Mouse (Mus musculus) small intestine, adult 2 months (tissue): ENCODE data around the gene Zfp292.

ENCODE experiments used
- CTCF ChIP-seq: fragments of 200-500 bp; IDR thresholded peaks from 2 replicates; pipeline ENCODE4 v1.5.1; 2012; ENCODE audit warnings: low read depth, mild to moderate bottlenecking, control low read depth, inconsistent platforms, low read length, moderate library complexity, mixed read lengths; ENCODE audit not compliant: insufficient replicate concordance, insufficient read length; ENCODE audit errors: extremely low read depth
- POLR2A ChIP-seq: fragments of 200-500 bp; IDR thresholded peaks from 2 replicates; pipeline ENCODE4 v1.6.1; 2012; ENCODE audit warnings: low read depth, mild to moderate bottlenecking, control low read depth, inconsistent platforms, low read length, moderate library complexity

- TF ChIP-seq CTCF (no peak), POLR2A (no peak)
These were observed 38.9 kb downstream of the Zfp292 start for GRCm38 (mm10) chr4:34843839-34844238.
